Mouse (Mus musculus) G1E-ER4 (cell line): ENCODE results near the gene Tmsb4x. TPM values are rescaled to one million over a fixed set of nuclear protein-coding genes. Genes with fewer than 3 reads are reported as not detected.

Experiments
- GATA1 ChIP-seq: IDR thresholded peaks from one replicate; pipeline ENCODE4 v1.8.0; 2012; ENCODE audit warnings: low read length, inconsistent platforms
- polyA plus RNA-seq: library from polyadenylated mRNA; stranded (reverse); fragments of >175 nt; gene quantifications from 2 replicates; pipeline ENCODE4 v1.2.3, GENCODE M21; 2012

The Tmsb4x gene
- 0.10 and 0.14 TPM in 2 replicates for polyA plus RNA-seq

GRCm38 (mm10) chrX:167208978-167209754 lies at the start of gene Tmsb4x:
Gene Tmsb4x, minus strand, starts transcription at chrX:167209315.
- no peak for TF ChIP-seq GATA1

- TF ChIP-seq GATA1: no peak
Measured at GRCm38 (mm10) chrX:167241736-167242135, 32.6 kb upstream of the Tmsb4x start.

GRCm38 (mm10) chrX:167239293-167239921 lies 30.3 kb upstream of the Tmsb4x start:
- no peak for TF ChIP-seq GATA1

- no peak for TF ChIP-seq GATA1
Measured at GRCm38 (mm10) chrX:167233104-167233687, 24.1 kb upstream of the Tmsb4x start.

- no peak for TF ChIP-seq GATA1
Measured at GRCm38 (mm10) chrX:167231150-167231549, 22.0 kb upstream of the Tmsb4x start.

GRCm38 (mm10) chrX:167229819-167230218 lies 20.7 kb upstream of the Tmsb4x start:
- TF ChIP-seq GATA1: no peak

GRCm38 (mm10) chrX:167229206-167229605 lies 20.1 kb upstream of the Tmsb4x start:
- TF ChIP-seq GATA1: no peak

- TF ChIP-seq GATA1: no peak
Measured at GRCm38 (mm10) chrX:167227756-167228155, 18.6 kb upstream of the Tmsb4x start.

GRCm38 (mm10) chrX:167227138-167227537 lies 18.0 kb upstream of the Tmsb4x start:
- no peak for TF ChIP-seq GATA1

GRCm38 (mm10) chrX:167226570-167226969 lies 17.5 kb upstream of the Tmsb4x start:
- no peak for TF ChIP-seq GATA1

GRCm38 (mm10) chrX:167212707-167213106 lies 3.6 kb upstream of the Tmsb4x start:
- no peak for TF ChIP-seq GATA1

- no peak for TF ChIP-seq GATA1
Measured at GRCm38 (mm10) chrX:167211871-167212555, 2.9 kb upstream of the Tmsb4x start.

GRCm38 (mm10) chrX:167210319-167210728 lies 1.2 kb upstream of the Tmsb4x start:
- no peak for TF ChIP-seq GATA1

- no peak for TF ChIP-seq GATA1
Measured at GRCm38 (mm10) chrX:167209828-167210227, 713 bp upstream of the Tmsb4x start.

GRCm38 (mm10) chrX:167208506-167208820 lies 652 bp downstream of the Tmsb4x start:
- no peak for TF ChIP-seq GATA1
